Mouse (Mus musculus): ENCODE measurements around the gene Rapsn.

DNA sequence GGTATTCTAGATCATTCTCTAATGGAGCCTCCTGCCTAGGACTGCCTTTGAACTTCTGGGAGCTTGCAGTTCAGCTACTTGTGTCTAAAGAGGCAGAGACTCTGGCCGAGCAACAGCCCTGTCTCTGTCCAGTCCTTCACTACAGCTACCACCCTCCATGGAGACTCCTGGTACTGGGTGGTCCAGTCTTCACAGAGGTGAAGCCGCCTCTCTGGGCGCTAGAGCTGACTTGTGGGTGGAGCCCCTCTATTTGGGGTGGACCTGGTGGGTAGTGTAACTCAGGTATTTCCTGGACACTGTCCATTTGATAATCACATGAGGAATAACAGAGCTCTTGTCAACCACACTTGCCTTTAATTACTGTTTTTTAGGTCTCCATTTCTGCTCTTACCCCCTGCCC, 15.5 kb upstream of the Rapsn start:
- TF ChIP-seq POLR2A (IDR thresholded peaks at IDR 0.05; ENCODE audit: borderline replicate concordance, control insufficient read depth, low read depth, low read length) (no peak), CTCF (IDR thresholded peaks at IDR 0.05; ENCODE audit: control insufficient read depth, insufficient read depth, low read length) (no peak)

Measured in bone marrow, adult 2 months (tissue).